In the genomic region with DNA sequence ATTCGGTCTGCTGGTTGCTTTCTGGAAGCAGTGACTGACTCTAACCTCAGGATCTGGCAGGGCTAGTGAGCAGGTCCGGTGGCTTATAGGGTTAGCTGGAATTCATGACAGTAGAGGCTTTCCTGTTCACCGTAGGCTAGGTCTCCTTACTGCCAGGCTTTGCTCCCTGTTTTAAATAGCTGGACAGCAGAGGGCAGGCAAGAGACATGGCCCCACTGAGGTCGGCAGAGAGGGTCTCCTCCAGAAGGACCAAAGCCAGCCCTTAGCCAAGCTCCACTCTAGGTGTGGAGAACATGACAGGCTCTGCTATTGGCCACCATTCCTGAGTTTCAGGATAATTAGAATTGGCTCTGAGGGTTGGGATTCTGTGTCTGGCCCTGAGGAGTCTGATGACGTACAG, we compare ENCODE assay signal across 16 mouse cellular contexts.
DNase-seq lines count a peak whose midpoint lies in the region; TF ChIP-seq lines count a peak whose summit lies in the region.
"Had no signal": no experiment of that assay in that cellular context is flagged by ENCODE, and none has a peak within 500 bp of the region (broad histone marks: within the 10 kb centered on the region; RNA-seq: fewer than 3 reads in every experiment).

No protein-coding gene starts in this region.

- intact Hi-C loops in gastrocnemius, adult 2 months (cut with DNase I) = no loop called here

- peak; percentile 33; the same call in 1 of the 2 replicates for TF ChIP-seq CTCF in gastrocnemius, adult 2 months (IDR thresholded peaks at IDR 0.05)
- TF ChIP-seq CTCF in spleen, adult 2 months (IDR thresholded peaks at IDR 0.05; ENCODE audit: extremely low read depth, insufficient read depth, insufficient read length, insufficient replicate concordance) = peak; percentile 2; the same call in 1 of the 2 replicates

- no peaks in the 10 kb centered on the region for H3K27me3 ChIP-seq in spleen, adult 2 months (ENCODE audit: control insufficient read depth, insufficient read depth, low read length)
- H3K27me3 ChIP-seq: embryonic facial prominence, embryonic 13.5 days; forebrain, embryonic 12.5 days; neural tube, embryonic 15.5 days had no signal

- H3K27ac ChIP-seq in gastrocnemius, adult 2 months = no peak overlapping the region
- no peak overlapping the region for H3K27ac ChIP-seq in spleen, adult 2 months (ENCODE audit: insufficient read depth, low read length)
- H3K27ac ChIP-seq: embryonic facial prominence, embryonic 13.5 days; forebrain, embryonic 12.5 days; neural tube, embryonic 15.5 days had no signal

- no peaks in the 10 kb centered on the region for H3K36me3 ChIP-seq in spleen, adult 2 months (ENCODE audit: control insufficient read depth, insufficient read depth, low read length)
- H3K36me3 ChIP-seq: embryonic facial prominence, embryonic 13.5 days; forebrain, embryonic 12.5 days; neural tube, embryonic 15.5 days had no signal

- WGBS in spleen, adult 2 months = 73% methylated on average over 5 of the region's 5 CpGs

- no peak for TF ChIP-seq POLR2A in spleen, adult 2 months (IDR thresholded peaks at IDR 0.05; ENCODE audit: low read depth, low read length)

- H3K4me1 ChIP-seq in spleen, adult 2 months (ENCODE audit: control insufficient read depth, insufficient read depth, insufficient read length) = peaks cover 7% of the 10 kb centered on the region; the same call in 1 of the 2 replicates
- H3K4me1 ChIP-seq: embryonic facial prominence, embryonic 13.5 days; forebrain, embryonic 12.5 days had no signal

- no peak overlapping the region for H3K4me3 ChIP-seq in gastrocnemius, adult 2 months
- no peak overlapping the region for H3K4me3 ChIP-seq in spleen, adult 2 months (ENCODE audit: extremely low read depth, insufficient read depth, insufficient read length)
- H3K4me3 ChIP-seq: embryonic facial prominence, embryonic 13.5 days; forebrain, embryonic 12.5 days; neural tube, embryonic 15.5 days had no signal

- DNase-seq in gastrocnemius, adult 2 months = no peak
- DNase-seq in gastrocnemius, postnatal 4 days (ENCODE audit: low spot score in 2 of 2) = no peak
- DNase-seq in kidney, postnatal 14 days = peak; percentile 29
- DNase-seq in kidney, adult 18-20 months = no peak
- DNase-seq in spleen, adult 2 months (ENCODE audit: low read depth in 1 of 2, low spot score in 2 of 2) = no peak
- no peak for DNase-seq in spleen, postnatal 14 days (ENCODE audit: low spot score in 2 of 2)
- DNase-seq in right cerebral cortex, postnatal 25 days = no peak
- no peak for DNase-seq in adipocyte (ENCODE audit: low spot score)
- DNase-seq: adrenal gland, postnatal 14 days; gastrocnemius, postnatal 14 days; lung, postnatal 4 days; right cerebral cortex, postnatal 14 days; thymus, postnatal 4 days had no signal
